Mouse (Mus musculus) hindbrain, embryonic 15.5 days (tissue): ENCODE results near the gene Btbd35f30. TPM values are rescaled to one million over a fixed set of nuclear protein-coding genes. Genes with fewer than 3 reads are reported as not detected.
"Not testable (repeated sequence)": the region's sequence is repeated elsewhere in the genome, so short reads cannot be mapped to it uniquely, and the experiment has no call there.

ENCODE experiments used
- ATAC-seq: fragments of 200-750 bp; cut with Nextera tagmentation; 2 replicates; pipeline ENCODE4 v1.8.0; 2017; ENCODE audit warnings: low read depth, moderate number of reproducible peaks, moderate TSS enrichment; ENCODE audit not compliant: low FRiP score
- H3K27ac ChIP-seq: fragments of 300-500 bp; sonication (generic); replicated peaks from 2 replicates; pipeline ENCODE4 v1.5.1; 2015; ENCODE audit warnings: mild to moderate bottlenecking, inconsistent platforms
- H3K27me3 ChIP-seq: fragments of 300-500 bp; sonication (generic); 2 replicates; pipeline ENCODE4 v1.6.1; 2015; ENCODE audit warnings: control low read depth, inconsistent platforms
- H3K36me3 ChIP-seq: fragments of 300-500 bp; sonication (generic); 2 replicates; pipeline ENCODE4 v1.6.1; 2015; ENCODE audit warnings: control low read depth, inconsistent platforms
- H3K4me1 ChIP-seq: fragments of 300-500 bp; sonication (generic); replicated peaks from 2 replicates; pipeline ENCODE4 v1.6.1; 2015; ENCODE audit warnings: control low read depth, inconsistent platforms
- H3K4me2 ChIP-seq: fragments of 300-500 bp; sonication (generic); 2 replicates; pipeline ENCODE4 v1.6.1; 2015; ENCODE audit warnings: moderate library complexity, mild to moderate bottlenecking, inconsistent platforms
- H3K4me3 ChIP-seq: fragments of 300-500 bp; sonication (generic); 2 replicates; pipeline ENCODE4 v1.5.1; 2015; ENCODE audit warnings: mild to moderate bottlenecking, inconsistent platforms
- H3K9ac ChIP-seq: fragments of 300-500 bp; sonication (generic); 2 replicates; pipeline ENCODE4 v1.6.1; 2015; ENCODE audit warnings: inconsistent platforms
- H3K9me3 ChIP-seq: fragments of 300-500 bp; sonication (generic); 2 replicates; pipeline ENCODE4 v1.6.1; 2016; ENCODE audit warnings: control low read depth, inconsistent platforms
- WGBS: fragments of 180-500 bp; shearing (Covaris S2); methylation state at CpG from one replicate; pipeline ENCODE4 v1.1.7; 2015; 5-methylcytosine and 5-hydroxymethylcytosine counted together
- polyA plus RNA-seq: library from polyadenylated mRNA; unstranded; fragments of >200 nt; fragmentation: Nextera tagmentation; extraction: Ambion mirVana; gene quantifications from 2 replicates; pipeline ENCODE4 v1.2.1, GENCODE M21; 2015

The Btbd35f30 gene
- polyA plus RNA-seq, result not detected in 2 replicates

DNA sequence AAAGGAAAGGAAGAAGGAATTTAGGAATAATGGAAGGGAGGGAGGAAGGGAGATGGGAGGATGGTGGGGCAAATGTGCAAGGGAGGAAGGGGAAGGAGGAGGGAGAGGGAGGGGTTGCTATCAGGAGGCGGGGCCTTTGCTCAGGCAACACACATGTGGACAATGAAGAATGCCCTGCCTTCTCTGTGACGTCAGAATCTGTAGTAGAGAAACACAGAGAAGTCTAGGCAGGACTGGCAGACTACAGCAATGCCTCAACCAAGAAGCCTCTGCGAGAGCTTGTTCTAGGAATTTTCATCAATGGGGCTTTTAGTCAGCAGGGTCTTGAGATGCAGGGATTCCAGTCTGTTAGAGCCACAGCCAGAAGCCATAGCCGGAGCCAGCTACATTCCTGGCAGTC is at the start of gene Btbd35f30:
Gene Btbd35f30, plus strand, starts transcription at position 301 of the 400 bp plus-strand sequence.
- not testable (repeated sequence) for H3K36me3 ChIP-seq, H3K9me3 ChIP-seq, H3K4me2 ChIP-seq, ATAC-seq, H3K4me1 ChIP-seq, H3K9ac ChIP-seq, H3K27me3 ChIP-seq, H3K27ac ChIP-seq, H3K4me3 ChIP-seq
- WGBS, result no CpG with 5 or more reads among the region's 4 CpGs

DNA sequence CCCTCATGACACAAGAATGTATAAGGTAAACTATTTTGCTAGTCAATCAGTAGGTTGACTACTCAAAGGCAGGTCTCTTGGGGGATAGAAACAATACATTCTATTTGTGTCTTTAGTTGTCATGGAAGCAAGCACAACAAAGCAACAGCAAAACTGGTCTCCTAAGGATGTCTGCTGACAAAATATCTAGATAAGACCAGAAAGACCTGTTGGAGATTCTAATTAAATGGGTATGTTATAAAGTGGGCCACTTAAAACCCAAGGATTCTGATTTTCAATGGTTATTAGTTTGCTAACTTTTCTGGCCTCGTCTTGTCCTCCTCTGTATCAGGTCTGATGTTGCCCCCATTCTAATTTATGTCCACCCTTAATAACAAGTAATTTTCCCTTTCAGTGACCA is 47.0 kb downstream of the Btbd35f30 start, which contains the start of gene Gm21789:
Gene Gm21789, plus strand, starts transcription at position 301 of the 400 bp plus-strand sequence.
- not testable (repeated sequence) for ATAC-seq, H3K27me3 ChIP-seq, H3K9ac ChIP-seq, H3K36me3 ChIP-seq, H3K4me2 ChIP-seq, H3K4me3 ChIP-seq, H3K4me1 ChIP-seq, H3K27ac ChIP-seq, H3K9me3 ChIP-seq
- no CpG with 5 or more reads among the region's 1 CpGs for WGBS

Other genes starting within 250 kb of the Btbd35f30 start
- gene Gm5926, start 243.9 kb upstream of the Btbd35f30 start, polyA plus RNA-seq, result not detected in 2 replicates
- not detected in 2 replicates for gene Btbd35f21, start 168.5 kb upstream of the Btbd35f30 start, polyA plus RNA-seq
- gene Gm21789, start 47.1 kb downstream of the Btbd35f30 start, polyA plus RNA-seq, result not detected in 2 replicates
- gene Btbd35f5, start 79.3 kb downstream of the Btbd35f30 start, polyA plus RNA-seq, result not detected in 2 replicates